Mouse (Mus musculus) ovary, adult 18-20 months (tissue): ENCODE measurements around the gene Cotl1.
A peak's percentile ranks its signal among the peaks of the same experiment; 100 is the strongest.

Experiments
- DNase-seq: peaks from one replicate; pipeline ENCODE4 v3.0.0; 2022; ENCODE audit warnings: low spot score, mixed read lengths

The Cotl1 gene

GRCm38 (mm10) chr8:119817446-119817845, 22.9 kb downstream of the Cotl1 start:
- DNase-seq = no peak

DNA sequence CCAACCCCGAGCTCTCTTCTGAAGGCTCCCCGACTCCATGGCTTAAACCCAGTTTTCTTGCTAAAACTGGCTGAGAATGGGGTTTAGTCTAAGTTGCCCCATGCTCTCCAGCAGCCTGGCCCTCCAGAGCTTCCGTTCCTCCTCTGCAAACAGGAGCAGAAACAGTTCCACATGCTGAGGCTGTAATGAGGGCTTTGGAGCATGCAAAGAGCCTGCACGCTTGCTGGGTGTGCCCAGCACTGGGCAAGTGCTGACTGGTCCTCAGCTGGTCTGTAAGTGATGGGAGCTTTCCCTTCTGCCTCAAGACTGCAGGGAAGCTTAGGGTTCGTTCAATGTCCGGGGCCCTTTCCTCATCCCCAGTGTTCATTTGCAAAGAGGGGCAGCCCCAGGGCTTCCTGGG, 24.1 kb downstream of the Cotl1 start:
- no peak for DNase-seq

DNA sequence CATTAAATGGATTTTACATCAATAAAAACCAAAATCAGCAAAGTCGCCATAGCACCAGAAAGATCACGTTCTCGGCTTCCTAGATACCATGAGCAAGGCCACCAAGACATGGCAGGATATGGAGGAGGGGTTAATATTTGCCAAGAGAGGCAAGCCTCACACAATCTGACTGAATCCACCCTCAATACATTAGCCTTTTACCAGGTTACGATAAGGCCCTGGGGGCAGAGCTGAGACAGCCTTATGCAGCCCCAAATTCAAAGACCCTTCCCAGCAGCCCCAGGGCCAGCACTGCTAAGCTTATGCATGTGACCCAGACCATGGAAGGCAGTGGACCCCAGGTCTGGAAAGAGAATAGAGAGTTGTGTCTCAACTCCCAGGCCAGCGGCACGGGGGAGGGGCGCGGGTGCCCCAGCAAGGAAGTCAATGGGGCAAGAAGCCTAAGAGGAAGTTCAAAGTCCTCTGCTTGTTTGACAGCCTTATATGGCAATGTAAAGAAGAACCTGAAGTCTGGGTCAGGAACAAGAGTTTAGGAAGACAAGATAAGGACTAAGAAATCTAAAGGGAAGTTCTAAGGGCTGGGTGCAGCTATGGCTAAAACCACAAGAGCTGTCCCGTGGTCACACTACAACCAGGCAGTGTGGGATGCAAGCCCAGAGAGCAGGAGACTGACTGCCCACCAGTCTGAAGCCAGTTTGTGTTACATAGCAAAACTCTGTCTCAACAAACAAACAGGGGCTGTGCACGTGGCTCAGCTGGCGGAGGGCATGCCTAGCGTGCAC, 27.5 kb downstream of the Cotl1 start:
- no peak for DNase-seq

- DNase-seq = no peak
These were observed 28.4 kb downstream of the Cotl1 start for GRCm38 (mm10) chr8:119811925-119812324.

DNA sequence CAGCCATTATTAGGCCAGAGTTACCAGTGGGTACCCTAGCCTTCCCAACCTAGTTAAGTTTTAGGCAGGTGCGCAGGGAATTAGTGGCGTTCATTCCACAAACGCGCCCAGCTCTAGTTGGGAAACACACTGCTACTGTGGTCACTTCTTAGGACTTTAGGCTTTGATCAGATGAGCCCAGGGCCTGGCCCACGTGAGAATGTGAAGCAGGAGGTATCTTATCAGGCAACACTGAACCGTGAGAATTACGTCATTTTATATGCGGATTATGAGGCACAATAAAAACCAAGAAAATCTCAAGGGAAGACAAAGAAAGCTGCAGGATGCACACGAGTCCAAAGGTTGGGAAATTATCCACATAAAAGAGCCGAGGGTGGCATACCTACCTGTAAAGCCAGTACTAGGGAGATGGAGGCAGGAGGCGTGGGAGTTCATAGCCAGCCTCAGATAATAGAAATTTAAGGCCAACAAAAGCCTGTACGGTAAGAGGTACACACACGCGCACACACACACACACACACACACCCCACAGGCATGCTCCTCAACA, 29.3 kb downstream of the Cotl1 start:
- DNase-seq = no peak

DNA sequence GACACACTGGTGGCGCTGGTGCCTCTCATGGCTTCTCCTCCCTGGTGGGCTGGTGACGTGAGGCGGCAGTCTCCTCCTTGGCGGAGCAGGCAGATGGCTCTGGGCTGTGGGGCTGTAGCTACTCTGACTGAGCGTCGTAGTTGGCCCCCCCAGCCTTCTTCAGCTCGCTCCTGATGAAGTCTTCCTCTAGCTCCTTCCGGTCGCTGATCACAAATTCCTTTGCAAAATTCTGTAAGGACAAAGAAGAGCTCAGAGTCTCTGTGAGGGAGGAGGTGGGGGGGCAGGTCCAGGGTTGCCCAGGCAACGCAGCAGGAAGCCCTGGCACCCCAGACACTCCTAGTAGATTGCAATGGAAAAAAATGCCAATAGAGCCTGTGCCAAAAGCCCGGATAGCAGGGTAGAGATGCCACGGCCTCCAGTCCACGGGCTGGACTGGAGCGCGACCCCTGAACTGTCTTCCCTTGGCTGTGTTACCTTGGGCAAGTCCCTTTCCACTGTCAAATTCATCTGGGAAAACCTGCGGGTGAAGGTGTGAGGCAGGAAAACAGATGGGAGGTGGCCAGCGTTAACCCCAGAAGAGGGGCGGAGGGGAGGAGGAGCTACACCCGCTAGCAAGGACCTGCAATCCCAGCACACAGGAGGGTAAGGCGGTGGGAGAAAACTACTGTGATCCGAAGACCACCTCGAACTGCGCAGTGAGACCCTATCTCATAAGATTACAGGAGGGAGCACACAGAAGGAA, 30.0 kb downstream of the Cotl1 start:
- no peak for DNase-seq

DNA sequence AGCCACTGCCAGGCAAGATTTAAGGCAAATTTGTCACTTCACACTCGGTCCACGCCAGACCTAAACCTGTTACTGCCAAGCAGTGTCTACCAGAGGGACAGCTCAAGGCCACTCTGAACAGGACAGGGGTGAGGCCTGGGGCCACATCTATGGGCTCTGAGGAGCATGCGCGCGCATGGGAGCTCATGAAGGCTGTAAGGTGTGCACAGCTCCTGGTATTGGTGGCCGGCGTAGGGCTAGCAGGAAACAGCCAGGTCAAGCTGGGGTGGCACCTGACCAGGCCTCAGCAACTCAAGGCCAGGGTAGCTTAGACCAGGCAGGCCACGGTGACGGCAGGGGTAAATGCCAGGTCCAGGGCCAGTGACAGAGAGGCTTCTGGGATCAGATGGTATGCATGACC, 30.7 kb downstream of the Cotl1 start:
- no peak for DNase-seq

- DNase-seq = no peak
These were observed 32.7 kb downstream of the Cotl1 start for GRCm38 (mm10) chr8:119807687-119808086.

DNA sequence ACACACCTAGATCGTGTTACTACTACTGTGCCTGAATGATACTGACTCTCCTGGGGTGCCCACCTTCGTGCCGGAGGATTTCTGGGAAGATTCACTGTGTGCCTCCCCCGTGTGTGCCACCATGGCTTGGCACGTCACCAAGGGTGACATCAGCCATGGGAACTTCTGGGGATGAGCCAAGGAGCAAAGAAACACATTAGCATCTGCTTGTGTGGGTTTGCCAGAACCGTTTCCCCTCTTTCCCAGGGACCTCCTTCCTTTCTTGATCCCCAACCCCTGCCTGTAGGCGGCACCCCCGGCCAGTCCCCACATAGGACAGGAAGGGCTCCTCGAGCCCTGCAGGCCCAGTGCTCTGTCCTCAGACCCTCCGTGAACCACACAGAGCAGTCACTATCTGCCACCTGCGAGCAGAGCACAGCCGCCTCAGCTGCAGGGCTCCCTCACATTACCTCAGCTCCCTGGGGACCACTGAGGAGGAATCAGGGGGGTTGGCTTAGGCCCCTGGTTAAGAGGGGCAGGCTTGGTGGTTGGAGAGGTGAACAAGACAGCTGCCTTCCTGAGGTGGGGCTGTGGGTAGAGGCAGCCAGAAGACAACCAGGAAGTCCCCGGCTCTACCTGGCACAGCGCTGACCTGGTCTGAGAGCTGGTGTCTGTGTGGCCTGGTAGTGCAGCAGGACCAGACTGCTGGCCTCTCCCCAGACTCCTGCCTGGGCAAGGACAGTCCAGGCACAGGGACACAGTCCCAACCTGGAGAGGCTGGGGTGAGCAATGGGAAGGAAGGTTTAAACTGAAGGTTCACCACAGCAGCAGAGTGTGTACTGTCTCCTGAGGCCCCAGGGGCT, 33.7 kb downstream of the Cotl1 start:
- DNase-seq = no peak

GRCm38 (mm10) chr8:119805275-119805674, 35.1 kb downstream of the Cotl1 start:
- no peak for DNase-seq

GRCm38 (mm10) chr8:119802592-119802991, 37.8 kb downstream of the Cotl1 start:
- no peak for DNase-seq

- no peak for DNase-seq
These were observed 39.2 kb downstream of the Cotl1 start for GRCm38 (mm10) chr8:119801168-119801567.

DNA sequence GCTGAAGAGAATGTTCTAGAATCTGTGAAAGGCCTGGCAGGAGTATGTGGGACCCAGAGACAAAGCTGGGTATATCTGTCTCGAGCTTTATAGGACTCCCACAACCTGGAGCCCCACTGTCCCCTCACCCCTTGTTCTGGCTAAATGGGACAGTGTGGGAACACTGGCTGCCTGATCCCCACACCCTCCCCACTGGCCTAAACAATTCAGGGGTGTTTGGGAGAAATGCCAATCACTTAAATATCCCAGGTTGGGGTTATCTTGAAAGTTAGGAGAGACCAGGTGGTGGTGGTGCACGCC, 41.4 kb downstream of the Cotl1 start:
- no peak for DNase-seq

DNA sequence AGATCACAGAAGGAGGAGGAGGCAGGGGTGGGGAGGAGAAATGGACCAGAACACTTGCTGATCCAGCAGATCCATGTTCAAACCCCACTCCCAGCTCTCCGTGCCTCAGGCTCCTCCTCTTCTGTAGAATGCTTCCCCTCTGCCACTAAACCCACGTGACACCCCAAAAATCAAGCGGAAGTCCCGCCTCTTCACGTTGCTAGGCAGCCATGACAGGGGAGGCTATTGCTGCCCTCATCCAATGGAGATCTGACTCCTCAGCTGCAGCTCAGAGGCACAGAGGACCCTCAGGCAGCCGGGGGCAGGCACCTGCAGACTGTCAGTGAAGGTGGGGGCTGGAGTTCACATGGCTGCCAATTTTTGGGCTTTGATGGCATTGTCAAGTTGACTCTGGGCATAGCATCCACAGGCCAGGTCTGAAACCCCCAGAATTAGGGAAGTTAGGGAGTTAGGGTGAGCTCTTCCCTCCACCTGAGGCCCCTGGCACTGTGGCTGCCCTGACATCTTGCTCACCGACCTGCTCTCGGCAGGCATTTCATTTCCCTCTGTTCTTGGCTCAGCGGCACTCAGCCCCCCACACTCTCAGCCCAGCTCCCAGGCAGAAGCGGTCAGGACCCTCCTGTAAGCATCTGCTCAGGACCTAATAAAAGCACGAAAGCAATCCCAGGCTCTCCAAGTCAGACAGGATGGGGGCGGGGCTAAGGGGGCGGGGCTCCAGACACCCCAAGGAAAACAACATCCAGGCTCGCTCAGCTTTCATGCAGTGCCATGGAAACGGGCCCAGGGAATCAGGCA, 42.0 kb downstream of the Cotl1 start:
- peak; percentile 40 for DNase-seq

DNA sequence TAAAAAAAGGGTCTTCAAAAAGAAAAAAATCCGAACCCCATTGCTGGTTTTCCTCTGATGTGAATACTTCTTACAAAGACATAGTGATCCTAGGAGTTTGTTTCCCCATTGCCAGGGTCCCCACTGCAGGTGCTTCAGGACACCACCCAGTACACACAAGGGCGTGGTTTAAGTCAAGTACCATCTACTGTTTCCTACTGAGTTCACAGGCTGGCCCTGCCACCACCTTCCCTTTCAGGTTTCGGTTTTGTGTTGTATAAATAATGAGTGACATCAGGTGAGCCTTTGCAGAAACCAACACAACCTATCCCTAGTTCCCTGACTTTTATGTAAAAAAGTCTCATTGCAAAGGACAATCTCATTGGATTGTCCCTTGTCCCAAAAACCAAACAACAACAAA, 44.7 kb downstream of the Cotl1 start:
- DNase-seq = no peak

- no peak for DNase-seq
These were observed 45.7 kb downstream of the Cotl1 start for GRCm38 (mm10) chr8:119794689-119795088.

DNA sequence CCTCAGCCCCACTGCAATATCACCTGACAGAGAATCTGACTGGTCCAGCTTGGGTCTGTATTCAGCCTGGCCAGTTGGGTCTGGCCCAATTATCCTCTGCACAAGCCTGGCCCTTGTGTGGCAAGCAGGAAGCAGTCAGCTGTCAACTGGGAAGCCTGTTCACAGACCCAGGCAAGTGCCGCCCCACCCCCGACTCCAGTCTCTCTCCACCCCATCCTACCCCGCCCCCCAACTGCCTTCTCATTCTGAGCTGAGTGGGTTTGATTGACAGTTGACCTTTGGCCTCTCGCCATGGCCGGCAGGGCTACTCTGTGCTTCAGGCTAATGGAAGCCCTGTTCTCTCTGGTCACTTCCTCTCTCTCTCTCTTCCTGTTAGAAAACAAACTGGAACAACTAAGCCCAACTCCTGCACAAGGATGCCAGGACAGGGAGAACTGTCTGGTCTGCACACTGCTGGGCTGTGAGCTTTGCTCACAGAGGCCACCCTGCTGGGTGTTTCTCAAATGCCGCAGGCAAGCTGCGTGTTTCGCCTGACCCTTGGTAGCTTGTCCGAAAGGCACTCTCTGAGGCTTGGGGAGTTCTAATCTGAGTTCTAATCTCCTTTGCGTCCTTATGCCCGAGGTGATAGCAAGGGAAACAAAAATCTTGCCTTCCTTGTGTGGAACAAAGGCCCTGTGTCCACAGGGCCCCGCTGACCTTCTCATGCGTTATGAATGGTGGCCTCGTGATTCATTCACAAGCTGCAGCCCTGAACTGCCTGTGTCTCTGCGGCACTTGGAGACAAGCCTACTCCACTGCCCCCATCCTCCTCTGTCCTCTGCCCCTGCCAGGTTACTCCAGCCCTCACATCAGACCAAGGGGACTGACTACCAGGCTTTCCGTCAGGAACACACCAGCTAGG, 48.3 kb downstream of the Cotl1 start:
- no peak for DNase-seq

DNA sequence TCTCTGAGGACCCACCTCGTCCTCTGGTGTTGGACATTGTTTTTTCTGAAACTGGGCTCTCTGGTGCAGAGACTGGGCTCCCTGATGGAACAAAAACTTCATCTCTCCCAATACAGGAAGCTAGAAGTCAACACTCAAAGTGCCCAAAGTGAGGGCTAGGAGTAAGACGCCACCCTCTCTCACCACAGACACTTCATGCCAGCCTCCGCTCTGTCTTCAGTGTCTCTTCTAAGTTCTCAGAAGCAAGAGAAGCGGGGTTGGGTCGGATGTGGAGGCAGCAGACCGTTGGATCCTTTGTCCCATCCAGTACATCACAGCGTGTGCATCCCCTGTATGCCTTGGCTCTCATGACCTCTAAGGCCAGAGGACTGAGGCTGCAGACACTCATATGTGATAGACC, 50.8 kb downstream of the Cotl1 start:
- DNase-seq = no peak

DNA sequence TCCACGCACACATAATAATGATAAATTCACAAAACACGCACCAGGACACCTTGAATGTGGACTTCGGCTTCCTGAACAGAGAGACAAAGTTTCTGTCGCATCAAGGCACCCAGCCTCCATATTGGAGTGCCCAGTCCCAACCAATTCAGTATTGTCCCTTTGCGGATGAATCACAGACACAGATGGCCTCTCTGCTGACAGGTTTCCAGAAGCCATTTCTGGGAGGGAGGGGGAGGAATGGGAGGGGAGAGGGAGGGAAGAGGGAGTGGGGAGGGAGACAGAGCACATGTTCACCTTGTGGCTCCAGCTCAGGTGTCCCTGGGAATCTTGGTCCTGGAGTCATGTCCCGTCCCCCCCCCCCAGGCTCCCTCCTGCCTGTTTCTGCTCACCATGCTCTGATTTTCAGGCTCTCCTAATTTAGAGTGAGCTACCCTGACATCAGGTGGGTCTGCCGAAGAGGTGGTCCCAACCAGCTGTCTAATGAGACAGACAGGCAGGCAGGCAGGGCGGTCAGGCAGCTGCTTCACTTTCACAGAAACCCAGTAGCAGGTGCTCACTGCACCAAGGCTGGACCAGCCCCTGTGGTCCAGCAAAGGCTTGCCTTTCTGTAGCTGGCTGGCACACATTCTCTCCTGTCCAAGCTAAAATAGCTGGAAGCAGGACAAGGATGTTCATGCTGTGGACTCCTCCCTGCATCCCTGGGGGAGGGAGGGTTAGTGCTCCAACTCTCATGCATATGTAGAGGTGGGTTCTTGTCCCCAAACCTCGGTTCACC, 51.5 kb downstream of the Cotl1 start:
- DNase-seq = no peak

DNA sequence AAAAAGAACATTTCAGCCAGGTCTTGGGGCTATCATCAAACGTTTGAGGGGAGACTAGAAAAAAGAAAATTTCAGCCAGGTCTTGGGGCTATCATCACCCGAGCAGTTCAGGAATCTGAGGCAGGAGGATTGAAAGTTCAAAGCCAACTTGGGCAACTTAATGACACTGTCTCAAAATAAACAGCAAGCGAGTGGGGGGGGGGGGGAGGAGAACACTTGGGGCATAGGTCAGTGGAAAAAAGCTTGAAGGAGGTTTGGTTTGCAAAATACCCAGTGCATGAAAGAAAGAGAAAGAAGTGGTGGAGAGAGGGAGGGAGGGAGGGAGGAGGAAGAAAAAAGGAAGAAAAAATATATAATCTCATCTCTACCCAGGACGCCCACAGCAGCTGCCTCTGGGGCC, 53.0 kb downstream of the Cotl1 start:
- DNase-seq = no peak
